Mouse (Mus musculus) kidney, postnatal 4 days (tissue): ENCODE data around the gene Paqr7.
"Not testable (repeated sequence)": the region's sequence is repeated elsewhere in the genome, so short reads cannot be mapped to it uniquely, and the experiment has no call there.

ENCODE experiments used
- DNase-seq, 2 experiments: peaks; one replicate each; pipeline ENCODE4 v3.0.0; 2021; ENCODE audit warnings: mixed read lengths in 2 of 2

The Paqr7 gene

GRCm38 (mm10) chr4:134473764-134474163 lies 22.7 kb upstream of the Paqr7 start:
- no peak for DNase-seq

- no peak for DNase-seq
Observed at GRCm38 (mm10) chr4:134474240-134474639, 22.3 kb upstream of the Paqr7 start.

- no peak for DNase-seq
Observed at GRCm38 (mm10) chr4:134476899-134477298, 19.6 kb upstream of the Paqr7 start.

GRCm38 (mm10) chr4:134478031-134478430 lies 18.5 kb upstream of the Paqr7 start:
- peak; percentile 95 to 96 for DNase-seq

GRCm38 (mm10) chr4:134479839-134480238 lies 16.7 kb upstream of the Paqr7 start:
- no peak for DNase-seq

- DNase-seq = peak; percentile 87 to 89
Observed at GRCm38 (mm10) chr4:134480864-134481263, 15.6 kb upstream of the Paqr7 start.

- no peak for DNase-seq
Observed at GRCm38 (mm10) chr4:134481270-134481669, 15.2 kb upstream of the Paqr7 start.

- no peak for DNase-seq
Observed at GRCm38 (mm10) chr4:134482442-134482841, 14.1 kb upstream of the Paqr7 start.

GRCm38 (mm10) chr4:134483078-134483688 lies 13.3 kb upstream of the Paqr7 start:
- DNase-seq = no peak

GRCm38 (mm10) chr4:134483696-134484095 lies 12.8 kb upstream of the Paqr7 start:
- DNase-seq = peak; percentile 37 to 54

GRCm38 (mm10) chr4:134484231-134484630 lies 12.3 kb upstream of the Paqr7 start:
- DNase-seq = no peak

GRCm38 (mm10) chr4:134485151-134485900 lies 11.2 kb upstream of the Paqr7 start:
- DNase-seq = no peak

GRCm38 (mm10) chr4:134488211-134488610 lies 8.3 kb upstream of the Paqr7 start:
- DNase-seq = no peak

- no peak for DNase-seq
Observed at GRCm38 (mm10) chr4:134489986-134490665, 6.4 kb upstream of the Paqr7 start.

- DNase-seq = peak; percentile 61 to 70
Observed at GRCm38 (mm10) chr4:134491716-134492115, 4.8 kb upstream of the Paqr7 start.

GRCm38 (mm10) chr4:134494161-134494560 lies 2.3 kb upstream of the Paqr7 start:
- DNase-seq = not testable (repeated sequence)

GRCm38 (mm10) chr4:134494780-134495545 lies 1.5 kb upstream of the Paqr7 start:
- peak; percentile 35 to 46 for DNase-seq

GRCm38 (mm10) chr4:134495546-134495923 lies 962 bp upstream of the Paqr7 start:
- DNase-seq = no peak

- DNase-seq = no peak
Observed at GRCm38 (mm10) chr4:134497223-134497622, 726 bp downstream of the Paqr7 start.

- DNase-seq = no peak
Observed at GRCm38 (mm10) chr4:134497986-134498731, 1.7 kb downstream of the Paqr7 start.

GRCm38 (mm10) chr4:134498983-134499382 lies 2.5 kb downstream of the Paqr7 start:
- DNase-seq = not testable (repeated sequence)

GRCm38 (mm10) chr4:134501095-134501494 lies 4.6 kb downstream of the Paqr7 start:
- no peak for DNase-seq
